Mouse (Mus musculus) heart, postnatal 0 days (tissue): ENCODE results near the gene Mlh3.

ENCODE experiments used
- CTCF ChIP-seq: IDR thresholded peaks from 2 replicates; pipeline ENCODE4 v1.5.1; 2016; ENCODE audit warnings: antibody characterized with exemption, control low read depth, low read depth
- EP300 ChIP-seq: IDR thresholded peaks from 2 replicates; pipeline ENCODE4 v1.6.1; 2016; ENCODE audit warnings: antibody characterized with exemption, low read depth

DNA sequence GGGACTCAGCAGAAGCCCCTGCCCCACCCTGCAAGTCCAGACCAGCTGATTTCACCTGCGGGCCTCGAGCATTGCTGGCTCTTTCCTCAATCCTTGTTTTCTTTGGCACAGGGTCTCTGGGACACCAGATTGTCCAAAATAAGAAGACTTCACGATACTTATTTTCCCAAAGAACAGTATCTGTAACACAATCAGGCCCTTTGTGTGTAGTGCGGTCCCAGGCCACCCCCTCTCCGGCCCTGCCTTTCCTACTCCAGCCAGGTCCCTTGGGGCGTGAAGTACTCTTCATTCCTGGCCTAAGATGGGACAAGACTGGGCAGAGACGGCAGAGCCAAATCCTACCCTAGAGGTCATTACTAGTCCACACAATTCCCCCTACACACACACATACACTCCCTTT lies 68.2 kb downstream of the Mlh3 start:
- TF ChIP-seq CTCF (no peak), EP300 (no peak)
